Mouse (Mus musculus): ENCODE data around the gene Ivd.

GRCm38 (mm10) chr2:118912706-118913105 is 51.0 kb downstream of the Ivd start:
- TF ChIP-seq CTCF (IDR thresholded peaks at IDR 0.05; ENCODE audit: extremely low read depth, insufficient read depth, low read length), result no peak
- TF ChIP-seq POLR2A (IDR thresholded peaks at IDR 0.05; ENCODE audit: extremely low read depth, insufficient read depth, low read length), result no peak
